Mouse (Mus musculus) limb, embryonic 15.5 days (tissue): ENCODE data around the gene Opn1mw. TPM values are rescaled to one million over a fixed set of nuclear protein-coding genes. Genes with fewer than 3 reads are reported as not detected.
A peak's percentile ranks its signal among the peaks of the same experiment; 100 is the strongest.
"Not testable (repeated sequence)": the region's sequence is repeated elsewhere in the genome, so short reads cannot be mapped to it uniquely, and the experiment has no call there.

Experiments
- ATAC-seq: fragments of 200-750 bp; cut with Nextera tagmentation; 2 replicates; pipeline ENCODE4 v1.8.0; 2017; ENCODE audit warnings: low read depth, moderate TSS enrichment; ENCODE audit not compliant: insufficient number of reproducible peaks, low FRiP score, low TSS enrichment
- H3K27ac ChIP-seq: fragments of 300-500 bp; sonication (generic); 2 replicates; pipeline ENCODE4 v1.5.1; 2015; ENCODE audit warnings: moderate library complexity, mild to moderate bottlenecking, inconsistent platforms
- H3K27me3 ChIP-seq: fragments of 300-500 bp; sonication (generic); 2 replicates; pipeline ENCODE4 v1.6.1; 2015; ENCODE audit warnings: inconsistent platforms
- H3K36me3 ChIP-seq: fragments of 300-500 bp; sonication (generic); 2 replicates; pipeline ENCODE4 v1.6.1; 2015; ENCODE audit warnings: inconsistent platforms
- H3K4me1 ChIP-seq: fragments of 300-500 bp; sonication (generic); 2 replicates; pipeline ENCODE4 v1.6.1; 2015; ENCODE audit warnings: inconsistent platforms
- H3K4me2 ChIP-seq: fragments of 300-500 bp; sonication (generic); 2 replicates; pipeline ENCODE4 v1.6.1; 2015; ENCODE audit warnings: mild to moderate bottlenecking, inconsistent platforms
- H3K4me3 ChIP-seq: fragments of 300-500 bp; sonication (generic); 2 replicates; pipeline ENCODE4 v1.5.1; 2015; ENCODE audit warnings: mild to moderate bottlenecking, inconsistent platforms
- H3K9ac ChIP-seq: fragments of 300-500 bp; sonication (generic); 2 replicates; pipeline ENCODE4 v1.6.1; 2015; ENCODE audit warnings: inconsistent platforms
- H3K9me3 ChIP-seq: fragments of 300-500 bp; sonication (generic); 2 replicates; pipeline ENCODE4 v1.6.1; 2016; ENCODE audit warnings: inconsistent platforms
- WGBS: fragments of 180-500 bp; shearing (Covaris S2); methylation state at CpG from one replicate; pipeline ENCODE4 v1.1.7; 2015; 5-methylcytosine and 5-hydroxymethylcytosine counted together
- polyA plus RNA-seq: library from polyadenylated mRNA; unstranded; fragments of >200 nt; fragmentation: Nextera tagmentation; extraction: Ambion mirVana; gene quantifications from 2 replicates; pipeline ENCODE4 v1.2.1, GENCODE M21; 2015

The Opn1mw gene
- not detected in 2 replicates for polyA plus RNA-seq

DNA sequence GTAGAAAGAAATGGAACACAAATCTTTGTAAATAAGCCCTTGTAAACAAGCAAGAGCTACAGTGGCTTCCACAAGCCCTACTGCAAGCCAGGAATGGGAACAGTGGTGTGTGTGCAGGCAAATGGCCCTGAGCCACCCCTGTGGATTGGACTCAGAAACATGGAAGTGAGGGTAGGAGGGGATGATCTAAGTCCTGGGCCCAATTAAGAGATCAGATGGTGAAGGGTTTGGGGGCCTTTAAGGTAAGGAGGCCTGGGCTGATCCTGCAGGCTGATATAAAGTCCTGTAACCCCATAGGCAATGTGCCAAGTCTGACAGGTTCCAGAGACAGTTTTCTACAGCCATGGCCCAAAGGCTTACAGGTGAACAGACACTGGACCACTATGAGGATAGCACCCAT, at the start of gene Opn1mw:
Gene Opn1mw (plus strand): TSS at position 301 of the 400 bp plus-strand sequence.
- no peak within 1 kb of the TSS for H3K27ac ChIP-seq
- H3K27me3 ChIP-seq: no peaks in the 10 kb centered on the region
- no peak within 1 kb of the TSS for H3K4me3 ChIP-seq
- H3K4me2 ChIP-seq: no peak within 1 kb of the TSS
- no peaks in the 10 kb centered on the region for H3K4me1 ChIP-seq
- H3K9ac ChIP-seq: no peak within 1 kb of the TSS
- ATAC-seq: no peak
- no peaks in the 10 kb centered on the region for H3K9me3 ChIP-seq
- H3K36me3 ChIP-seq: no peaks in the 10 kb centered on the region

- WGBS: 31% methylated on average over 17 of the region's 17 CpGs
- peak overlapping the region; percentile 94 for H3K27ac ChIP-seq
- no peaks in the 10 kb centered on the region for H3K36me3 ChIP-seq
- H3K4me2 ChIP-seq: peak overlapping the region; percentile 47
- ATAC-seq: no peak
- H3K9me3 ChIP-seq: no peaks in the 10 kb centered on the region
- no peaks in the 10 kb centered on the region for H3K4me1 ChIP-seq
- H3K9ac ChIP-seq: peak overlapping the region; percentile 52; the same call in 1 of the 2 replicates
- peak overlapping the region; percentile 58 for H3K4me3 ChIP-seq
- H3K27me3 ChIP-seq: peaks cover 9% of the 10 kb centered on the region; the same call in 1 of the 2 replicates
Observed at GRCm38 (mm10) chrX:74084276-74084837, 42.9 kb upstream of the Opn1mw start.

GRCm38 (mm10) chrX:74084946-74085498, 42.2 kb upstream of the Opn1mw start:
- H3K4me1 ChIP-seq: no peaks in the 10 kb centered on the region
- peak overlapping the region; percentile 52 for H3K9ac ChIP-seq
- WGBS: 21% methylated on average over 40 of the region's 56 CpGs
- H3K4me2 ChIP-seq: peak overlapping the region; percentile 47
- no peaks in the 10 kb centered on the region for H3K36me3 ChIP-seq
- H3K27ac ChIP-seq: peak overlapping the region; percentile 94
- peak overlapping the region; percentile 58 for H3K4me3 ChIP-seq
- H3K27me3 ChIP-seq: peaks cover 9% of the 10 kb centered on the region; the same call in 1 of the 2 replicates
- peak; percentile 74 for ATAC-seq
- H3K9me3 ChIP-seq: no peaks in the 10 kb centered on the region

DNA sequence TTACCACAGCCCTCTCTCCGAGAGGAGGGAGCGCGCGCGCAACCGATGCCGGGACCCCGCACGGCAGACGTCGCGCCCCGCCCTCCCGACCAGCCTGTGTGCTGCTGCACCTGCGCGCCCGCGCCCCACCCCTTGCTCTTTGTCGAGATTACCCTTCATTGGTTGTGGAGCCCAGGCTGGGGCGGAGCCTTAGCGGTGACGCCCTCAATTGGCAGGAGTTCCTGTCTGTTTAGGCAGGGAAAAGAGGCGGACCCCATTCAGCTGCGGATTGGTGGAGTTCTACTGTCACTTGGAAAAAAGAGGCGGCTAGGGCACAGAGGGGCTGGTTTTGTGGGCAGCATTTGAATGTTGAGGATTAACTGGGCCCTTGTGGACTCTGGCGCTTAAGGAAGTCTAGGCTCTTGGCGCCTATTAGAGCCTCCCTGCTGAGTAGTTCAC, 41.6 kb upstream of the Opn1mw start:
- Histone ChIP-seq H3K4me3 (peak overlapping the region; percentile 58), H3K9me3 (no peaks in the 10 kb centered on the region), H3K27me3 (peaks cover 11% of the 10 kb centered on the region; the same call in 1 of the 2 replicates), H3K4me2 (peak overlapping the region; percentile 44), H3K36me3 (no peaks in the 10 kb centered on the region), H3K27ac (peak overlapping the region; percentile 94), H3K9ac (peak overlapping the region; percentile 52; the same call in 1 of the 2 replicates), H3K4me1 (no peaks in the 10 kb centered on the region)
- WGBS: 19% methylated on average over 26 of the region's 27 CpGs
- peak; percentile 99 for ATAC-seq

DNA sequence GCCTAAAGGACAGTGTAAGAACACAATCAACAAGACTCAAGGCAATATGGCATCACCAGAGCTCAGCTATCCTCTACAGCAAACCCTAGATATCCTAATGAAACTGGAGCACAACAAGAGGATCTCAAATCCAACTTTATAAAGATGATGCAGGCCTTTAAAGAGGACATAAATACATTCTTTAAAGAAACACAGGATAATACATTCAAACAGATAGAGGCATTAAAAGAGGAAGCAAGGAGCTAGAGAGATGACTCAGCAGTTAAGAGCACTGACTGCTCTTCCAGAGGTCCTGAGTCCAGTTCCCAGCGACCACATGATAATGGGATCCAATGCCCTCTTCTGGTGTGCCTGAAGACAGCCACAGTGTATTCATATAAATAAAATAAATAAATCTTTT, 32.1 kb upstream of the Opn1mw start:
- Histone ChIP-seq H3K4me2 (no peak overlapping the region), H3K9ac (no peak overlapping the region), H3K27ac (no peak overlapping the region), H3K27me3 (0 out of 2 replicates have a peak, but pooled peaks cover 5% of the 10 kb centered on the region), H3K4me1 (no peaks in the 10 kb centered on the region), H3K9me3 (no peaks in the 10 kb centered on the region), H3K4me3 (no peak overlapping the region), H3K36me3 (no peaks in the 10 kb centered on the region)
- no peak for ATAC-seq
- 72% methylated on average over 1 of the region's 1 CpGs for WGBS

DNA sequence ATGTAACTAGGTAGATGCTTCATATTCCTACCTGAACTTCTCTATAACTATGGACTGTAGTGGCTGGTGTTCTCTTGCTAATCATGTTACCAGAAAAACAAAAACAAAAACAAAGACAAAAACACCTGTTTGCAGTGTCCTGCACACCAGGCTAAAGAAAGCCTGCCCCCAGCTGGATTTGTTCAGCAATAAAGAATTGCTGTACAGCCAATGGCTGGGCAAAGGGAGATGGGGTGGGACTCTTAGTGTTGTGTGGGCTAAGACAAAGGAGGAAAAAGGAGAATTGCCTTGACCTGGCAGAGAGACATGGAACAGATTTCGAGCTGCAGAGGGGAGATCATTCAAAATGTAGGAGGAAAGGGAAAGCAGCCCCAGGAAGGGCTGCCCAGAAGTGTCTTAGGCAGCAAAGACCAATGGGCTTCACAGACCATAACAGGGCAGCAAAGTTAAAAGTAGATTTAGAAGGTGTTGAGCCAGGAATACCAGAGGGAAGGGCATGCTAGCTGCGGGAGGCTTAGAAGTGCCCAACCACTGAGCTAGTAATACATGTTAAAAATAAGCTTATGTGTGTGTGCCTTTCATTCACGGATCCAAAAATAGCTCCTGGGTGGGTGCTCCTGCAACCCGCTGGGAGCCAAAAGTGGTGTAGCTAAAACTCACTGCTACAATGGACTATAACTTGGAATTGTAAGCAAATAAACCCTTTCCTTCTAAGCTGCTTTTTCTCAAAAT, 23.6 kb upstream of the Opn1mw start:
- H3K36me3 ChIP-seq: no peaks in the 10 kb centered on the region
- H3K27ac ChIP-seq: no peak overlapping the region
- no peaks in the 10 kb centered on the region for H3K4me1 ChIP-seq
- H3K9me3 ChIP-seq: no peaks in the 10 kb centered on the region
- H3K4me2 ChIP-seq: no peak overlapping the region
- H3K4me3 ChIP-seq: no peak overlapping the region
- ATAC-seq: no peak
- H3K9ac ChIP-seq: no peak overlapping the region
- 50% methylated on average over 4 of the region's 4 CpGs for WGBS
- no peaks in the 10 kb centered on the region for H3K27me3 ChIP-seq

DNA sequence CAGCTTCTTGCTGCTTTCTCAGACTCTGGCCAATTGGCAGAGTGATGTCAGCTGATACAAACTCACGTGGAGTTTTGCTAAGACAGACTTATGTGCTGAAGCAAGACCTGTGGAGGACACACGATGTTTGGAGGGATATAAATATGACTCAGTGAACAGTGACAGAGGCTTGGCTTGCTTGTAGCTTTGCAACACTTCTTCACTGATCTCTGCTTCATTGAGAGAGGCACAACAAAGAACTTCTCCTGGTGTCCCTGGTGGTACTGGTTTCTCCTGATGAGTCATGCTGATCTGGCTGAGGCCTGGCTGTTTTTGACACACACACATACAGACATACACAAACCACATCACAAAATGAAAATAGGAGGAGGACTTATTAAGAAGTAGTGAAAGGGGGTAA, 21.3 kb upstream of the Opn1mw start:
- whole genome bisulfite sequencing: 44% methylated on average over 2 of the region's 2 CpGs
- H3K36me3 ChIP-seq: no peaks in the 10 kb centered on the region
- no peak overlapping the region for H3K4me3 ChIP-seq
- H3K9ac ChIP-seq: no peak overlapping the region
- H3K27ac ChIP-seq: no peak overlapping the region
- H3K27me3 ChIP-seq: no peaks in the 10 kb centered on the region
- no peaks in the 10 kb centered on the region for H3K9me3 ChIP-seq
- H3K4me2 ChIP-seq: no peak overlapping the region
- H3K4me1 ChIP-seq: no peaks in the 10 kb centered on the region
- no peak for ATAC-seq

- H3K27ac ChIP-seq: no peak overlapping the region
- H3K36me3 ChIP-seq: no peaks in the 10 kb centered on the region
- no peak overlapping the region for H3K4me2 ChIP-seq
- no peaks in the 10 kb centered on the region for H3K4me1 ChIP-seq
- no peak overlapping the region for H3K9ac ChIP-seq
- H3K27me3 ChIP-seq: no peaks in the 10 kb centered on the region
- no peak overlapping the region for H3K4me3 ChIP-seq
- ATAC-seq: no peak
- no peaks in the 10 kb centered on the region for H3K9me3 ChIP-seq
- WGBS: 49% methylated on average over 3 of the region's 3 CpGs
Observed at GRCm38 (mm10) chrX:74108747-74109146, 18.5 kb upstream of the Opn1mw start.

DNA sequence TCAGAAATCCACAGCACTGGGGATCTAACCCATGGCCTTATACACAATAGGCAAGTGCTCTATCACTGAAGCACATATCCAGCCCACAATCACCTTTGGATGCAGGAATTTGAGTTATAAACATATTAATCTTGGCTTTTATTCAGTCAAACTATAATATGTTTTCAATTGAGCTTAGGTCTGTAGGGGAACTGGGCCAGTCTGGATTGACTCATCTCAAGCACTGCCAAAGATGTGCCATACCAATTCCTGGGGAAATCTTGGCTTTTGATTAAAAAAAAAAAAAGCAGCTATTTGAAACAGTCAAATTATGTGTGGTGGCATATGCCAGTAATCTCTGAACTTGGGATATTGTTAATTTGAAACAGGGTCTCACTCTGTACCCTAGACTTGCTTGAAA, 13.2 kb upstream of the Opn1mw start:
- Histone ChIP-seq H3K4me2 (no peak overlapping the region), H3K4me3 (no peak overlapping the region), H3K27me3 (no peaks in the 10 kb centered on the region), H3K9me3 (no peaks in the 10 kb centered on the region), H3K4me1 (no peaks in the 10 kb centered on the region), H3K9ac (no peak overlapping the region), H3K27ac (no peak overlapping the region), H3K36me3 (no peaks in the 10 kb centered on the region)
- ATAC-seq: no peak

DNA sequence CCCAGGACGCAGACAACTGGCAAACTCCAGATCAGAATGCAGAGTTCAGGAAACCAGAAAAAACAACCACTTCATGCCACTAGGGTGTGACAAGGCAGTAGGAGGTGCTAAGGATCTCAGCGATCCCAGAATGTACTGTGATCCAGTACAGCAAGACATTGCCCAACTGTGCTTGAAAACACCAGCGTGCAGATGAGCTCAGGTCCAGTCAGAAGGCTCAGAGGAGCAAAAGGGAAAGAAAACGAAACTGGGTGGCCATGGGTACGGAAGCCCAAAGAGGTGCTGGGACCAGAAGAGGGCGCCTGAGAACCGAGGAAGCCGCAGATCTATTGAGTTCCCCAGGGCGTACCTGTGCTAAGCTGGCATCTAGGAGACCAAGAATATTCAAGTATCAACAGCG, 11.8 kb upstream of the Opn1mw start:
- Histone ChIP-seq H3K36me3 (no peaks in the 10 kb centered on the region), H3K4me2 (peak overlapping the region; percentile 26; the same call in 1 of the 2 replicates), H3K4me1 (no peaks in the 10 kb centered on the region), H3K4me3 (peak overlapping the region; percentile 31), H3K9ac (no peak overlapping the region), H3K9me3 (no peaks in the 10 kb centered on the region), H3K27me3 (no peaks in the 10 kb centered on the region), H3K27ac (no peak overlapping the region)
- no peak for ATAC-seq
- 21% methylated on average over 10 of the region's 10 CpGs for WGBS

DNA sequence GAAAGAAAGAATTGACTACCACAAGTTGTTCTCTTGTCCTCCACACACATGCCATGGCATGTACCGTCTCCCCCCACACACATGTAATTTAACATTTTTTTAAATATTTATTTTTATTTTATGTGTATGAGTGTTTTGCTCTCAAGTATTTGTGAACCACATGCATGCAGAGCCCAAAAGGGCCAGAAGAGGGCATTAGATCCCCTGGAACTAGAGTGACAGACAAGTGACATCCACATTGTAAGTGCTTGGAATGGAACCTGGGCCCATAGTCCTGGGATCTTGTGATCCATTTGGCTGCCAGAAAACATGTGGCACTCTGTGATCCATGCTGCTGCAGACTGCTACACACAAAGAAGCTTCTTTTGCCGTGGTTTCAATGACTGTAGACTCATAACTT, 2.3 kb upstream of the Opn1mw start:
- H3K4me2 ChIP-seq: no peak overlapping the region
- H3K4me3 ChIP-seq: no peak overlapping the region
- H3K4me1 ChIP-seq: no peaks in the 10 kb centered on the region
- H3K36me3 ChIP-seq: no peaks in the 10 kb centered on the region
- no peak overlapping the region for H3K9ac ChIP-seq
- no peak overlapping the region for H3K27ac ChIP-seq
- no peak for ATAC-seq
- H3K27me3 ChIP-seq: no peaks in the 10 kb centered on the region
- WGBS: 52% methylated on average over 2 of the region's 2 CpGs
- H3K9me3 ChIP-seq: no peaks in the 10 kb centered on the region

DNA sequence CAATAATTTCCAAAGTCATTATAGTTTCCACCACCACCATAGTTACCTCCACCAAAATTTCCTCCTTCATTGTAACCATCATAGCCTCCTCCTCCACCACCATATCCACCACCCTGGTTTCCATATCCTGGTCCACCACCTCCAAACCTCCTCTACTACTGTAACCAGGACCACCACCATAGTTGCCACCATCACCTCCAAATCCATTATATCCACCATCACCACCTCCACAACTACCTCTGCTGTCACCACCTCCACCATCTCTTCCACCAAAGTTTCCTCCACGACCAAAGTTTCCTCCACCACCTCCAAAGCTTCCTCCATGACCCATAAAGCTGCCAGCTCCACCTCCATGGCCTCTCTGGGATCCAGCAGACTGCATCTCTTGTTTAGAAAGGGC, 8.0 kb downstream of the Opn1mw start, which contains the start of gene Mecp2:
Gene Mecp2 (minus strand): TSS at position 101 of the 400 bp plus-strand sequence.
- not testable (repeated sequence) for H3K9ac ChIP-seq, H3K36me3 ChIP-seq, H3K4me2 ChIP-seq, H3K27ac ChIP-seq, ATAC-seq, H3K9me3 ChIP-seq, H3K27me3 ChIP-seq, H3K4me3 ChIP-seq, H3K4me1 ChIP-seq
- WGBS: 19% methylated on average over 1 of the region's 1 CpGs
